Comparison of ENCODE assay signal across 8 mouse cellular contexts in the genomic region with DNA sequence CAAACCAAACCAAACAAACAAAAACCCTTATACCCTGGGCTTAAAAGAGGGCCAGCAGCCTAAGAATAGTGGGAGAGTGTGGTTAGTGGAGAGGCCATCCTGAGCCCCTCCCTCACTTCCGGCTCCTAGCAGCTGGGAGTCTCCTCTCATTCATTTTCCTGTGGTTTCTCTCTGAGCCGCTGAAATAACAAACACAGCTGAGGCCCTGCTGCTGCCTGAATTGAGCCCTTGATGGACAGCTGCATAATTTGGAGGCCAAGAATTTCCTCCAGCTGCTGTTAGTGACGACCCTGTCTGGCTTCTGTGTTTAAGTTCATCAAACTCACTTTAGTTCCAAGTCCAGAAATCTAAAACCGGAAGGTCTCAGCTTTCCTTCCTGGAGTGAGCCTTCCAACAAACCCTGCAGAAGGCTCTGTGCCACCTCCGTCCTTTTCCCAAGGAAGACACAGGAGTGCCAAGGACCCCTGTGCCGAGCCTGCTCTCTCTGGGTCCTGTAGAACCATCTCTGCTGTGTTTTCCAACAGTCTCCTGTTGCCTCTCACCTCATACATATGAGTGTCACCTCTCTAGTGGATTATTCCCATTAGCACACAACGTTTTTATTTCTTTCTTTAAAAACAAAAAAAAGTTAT. TPM values are rescaled to one million over a fixed set of nuclear protein-coding genes. Genes with fewer than 3 reads are reported as not detected.
A peak's percentile ranks its signal among the peaks of the same experiment; 100 is the strongest.
DNase-seq lines count a peak whose midpoint lies in the region; TF ChIP-seq lines count a peak whose summit lies in the region.

No protein-coding gene starts in this region.

- peak; percentile 13 for DNase-seq in 3134 (ENCODE audit: extremely low read depth, insufficient read length, low spot score)
- peak; percentile 82 for DNase-seq in brain, embryonic 14.5 days (ENCODE audit: low read depth)
- peak; percentile 44 for DNase-seq in heart, adult 8-10 months (ENCODE audit: low spot score)
- DNase-seq in kidney, adult 8-10 months, result peak; percentile 13 to 26
- peak; percentile 77 for DNase-seq in lung, postnatal 10 days
- DNase-seq in thymus, postnatal 0 days (ENCODE audit: low spot score), result peak; percentile 27
- DNase-seq in urinary bladder, postnatal 25 days (ENCODE audit: low spot score), result no peak
- no peak for DNase-seq in cerebellum, adult 8-10 months

- TF ChIP-seq POLR2A in brain, embryonic 14.5 days (IDR thresholded peaks at IDR 0.05; ENCODE audit: borderline replicate concordance, extremely low read depth, insufficient read depth, insufficient read length, poor library complexity, severe bottlenecking), result no peak

- no peak for TF ChIP-seq CTCF in brain, embryonic 14.5 days (IDR thresholded peaks at IDR 0.05; ENCODE audit: borderline replicate concordance, extremely low read depth, insufficient read depth, insufficient read length)

RNA-seq across cellular contexts. Expression of a gene that starts 48.2 kb away (rescaled TPM):
- 9.3 and 10.7 TPM in 2 replicates for polyA plus RNA-seq in brain, embryonic 14.5 days (2012; rRNA removed)
- total RNA-seq in heart, adult 8-10 months (2022), result 10 to 100 TPM; 72.2 to 86.9 (median 78.7) TPM
- polyA plus RNA-seq in thymus, postnatal 0 days (2015; fragmentation: Nextera tagmentation; extraction: Ambion mirVana), result 0.98 and 1.4 TPM in 2 replicates

Comparison
In these comparisons a context has a peak if more than half of its experiments do, and no peak if none do; other contexts are left out.
1. DNase-seq: peak in 3134 (single experiment), brain, embryonic 14.5 days (single experiment), heart, adult 8-10 months (single experiment), kidney, adult 8-10 months (2 of 2), lung, postnatal 10 days (single experiment) and thymus, postnatal 0 days (single experiment); none in urinary bladder, postnatal 25 days (single experiment) and cerebellum, adult 8-10 months (single experiment).